Mouse (Mus musculus): Measurements from ENCODE around the gene Nle1. TPM values are rescaled to one million over a fixed set of nuclear protein-coding genes. Genes with fewer than 3 reads are reported as not detected.

Nle1 gene
- polyA plus RNA-seq, 1 experiment from 2014 or later = 13.6 TPM

- peaks cover 10% of the 10 kb centered on the region for H3K27me3 ChIP-seq
- H3K4me1 ChIP-seq (replicated peaks) = peaks cover 31% of the 10 kb centered on the region
- H3K9me3 ChIP-seq (replicated peaks) = no peaks in the 10 kb centered on the region
- peak; percentile 52 for ATAC-seq (ENCODE audit: insufficient read depth)
- H3K27ac ChIP-seq (replicated peaks) = peak overlapping the region; percentile 58
- H3K36me3 ChIP-seq (replicated peaks) = no peaks in the 10 kb centered on the region
- H3K4me3 ChIP-seq (replicated peaks) = peak overlapping the region; percentile 78
- H3K9ac ChIP-seq = peak overlapping the region; percentile 74
- peak overlapping the region; percentile 86 for H3K4me2 ChIP-seq
- 5% methylated on average over 31 of the region's 31 CpGs for WGBS (ENCODE audit: insufficient replicate concordance)
Observed at GRCm38 (mm10) chr11:82889524-82890341, 18.5 kb downstream of the Nle1 start.

DNA sequence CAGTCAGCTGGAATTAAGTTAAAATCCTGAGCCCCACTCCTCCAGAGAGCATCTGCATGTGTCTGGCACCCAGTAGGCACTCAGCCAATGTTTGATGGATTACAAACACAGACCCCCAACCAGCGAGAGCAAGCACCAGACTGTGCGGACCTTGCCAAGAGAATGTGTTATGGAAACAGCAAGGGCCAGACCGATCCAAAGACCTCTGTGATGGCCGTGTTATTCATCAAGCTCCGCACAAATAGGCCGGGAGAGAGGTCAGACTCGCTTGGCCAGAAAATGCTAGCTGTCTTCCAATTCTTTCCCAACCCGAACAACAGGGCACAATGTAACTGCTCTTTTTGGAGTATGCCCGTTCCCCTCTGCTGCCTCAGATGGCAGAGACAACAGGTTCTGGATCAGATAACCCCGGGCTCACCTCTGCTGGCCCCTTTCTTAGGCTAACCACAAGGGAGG, 19.7 kb downstream of the Nle1 start:
- H3K36me3 ChIP-seq (replicated peaks) = no peaks in the 10 kb centered on the region
- no peaks in the 10 kb centered on the region for H3K9me3 ChIP-seq (replicated peaks)
- H3K4me1 ChIP-seq (replicated peaks) = peaks cover 31% of the 10 kb centered on the region
- peaks cover 10% of the 10 kb centered on the region for H3K27me3 ChIP-seq
- H3K4me2 ChIP-seq = peak overlapping the region; percentile 86; the same call in 1 of the 2 replicates
- no peak overlapping the region; the same call in 1 of the 2 replicates for H3K4me3 ChIP-seq (replicated peaks)
- H3K9ac ChIP-seq = no peak overlapping the region
- ATAC-seq (ENCODE audit: insufficient read depth) = no peak
- no peak overlapping the region for H3K27ac ChIP-seq (replicated peaks)
- 58% methylated on average over 10 of the region's 10 CpGs for WGBS (ENCODE audit: insufficient replicate concordance)

GRCm38 (mm10) chr11:82886559-82886958, 21.7 kb downstream of the Nle1 start:
- H3K4me1 ChIP-seq (replicated peaks) = peaks cover 31% of the 10 kb centered on the region
- 70% methylated on average over 3 of the region's 3 CpGs for WGBS (ENCODE audit: insufficient replicate concordance)
- H3K9ac ChIP-seq = no peak overlapping the region
- H3K9me3 ChIP-seq (replicated peaks) = no peaks in the 10 kb centered on the region
- 0 out of 2 replicates have a peak, but pooled peaks cover 11% of the 10 kb centered on the region for H3K36me3 ChIP-seq (replicated peaks)
- no peak for ATAC-seq (ENCODE audit: insufficient read depth)
- no peak overlapping the region for H3K27ac ChIP-seq (replicated peaks)
- no peak overlapping the region for H3K4me2 ChIP-seq
- no peak overlapping the region for H3K4me3 ChIP-seq (replicated peaks)
- H3K27me3 ChIP-seq = peaks cover 2% of the 10 kb centered on the region

GRCm38 (mm10) chr11:82883180-82883579, 25.0 kb downstream of the Nle1 start:
- no peak overlapping the region for H3K9ac ChIP-seq
- 0 out of 2 replicates have a peak, but pooled peaks cover 13% of the 10 kb centered on the region for H3K36me3 ChIP-seq (replicated peaks)
- no peaks in the 10 kb centered on the region for H3K9me3 ChIP-seq (replicated peaks)
- H3K4me1 ChIP-seq (replicated peaks) = peaks cover 10% of the 10 kb centered on the region; the same call in 1 of the 2 replicates
- no peak overlapping the region for H3K4me2 ChIP-seq
- no peaks in the 10 kb centered on the region for H3K27me3 ChIP-seq
- H3K27ac ChIP-seq (replicated peaks) = no peak overlapping the region
- H3K4me3 ChIP-seq (replicated peaks) = no peak overlapping the region
- no peak for ATAC-seq (ENCODE audit: insufficient read depth)
- 79% methylated on average over 8 of the region's 8 CpGs for WGBS (ENCODE audit: insufficient replicate concordance)

DNA sequence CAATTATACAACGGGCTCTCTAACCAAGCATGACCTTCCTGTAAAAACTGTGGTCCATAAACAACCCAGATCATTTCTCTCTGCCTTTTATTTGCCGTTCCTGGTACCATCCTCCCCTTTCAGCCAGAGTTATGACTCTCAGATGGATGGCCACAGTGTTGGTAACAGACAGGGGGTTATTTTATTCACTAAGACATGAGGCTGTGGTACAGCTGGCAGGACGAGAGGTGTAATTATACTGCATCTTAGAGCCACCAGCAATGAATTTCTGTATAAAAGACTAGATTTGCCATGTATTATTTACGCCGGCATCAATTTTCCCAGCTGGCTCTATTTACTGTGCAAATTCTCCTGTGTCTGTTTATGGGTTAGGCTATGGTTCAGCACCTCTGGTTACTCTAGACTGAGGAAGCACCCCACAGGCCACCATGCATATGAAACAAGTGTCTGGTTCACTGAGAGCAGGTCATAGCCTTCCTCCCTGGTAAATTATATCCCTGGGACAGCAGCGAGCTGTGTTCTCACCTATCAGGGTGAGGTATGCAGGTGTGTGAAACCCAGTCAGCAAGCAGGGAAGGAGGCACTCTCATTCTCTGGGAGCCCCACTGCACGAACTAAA, 30.4 kb downstream of the Nle1 start:
- Histone ChIP-seq H3K27ac (replicated peaks) (no peak overlapping the region), H3K36me3 (replicated peaks) (0 out of 2 replicates have a peak, but pooled peaks cover 10% of the 10 kb centered on the region), H3K4me2 (no peak overlapping the region), H3K9me3 (replicated peaks) (no peaks in the 10 kb centered on the region), H3K4me3 (replicated peaks) (no peak overlapping the region), H3K9ac (no peak overlapping the region), H3K27me3 (no peaks in the 10 kb centered on the region), H3K4me1 (replicated peaks) (peaks cover 8% of the 10 kb centered on the region)
- WGBS (ENCODE audit: insufficient replicate concordance) = 74% methylated on average over 7 of the region's 7 CpGs
- no peak for ATAC-seq (ENCODE audit: insufficient read depth)

GRCm38 (mm10) chr11:82875631-82876030, 32.6 kb downstream of the Nle1 start:
- no peak overlapping the region for H3K27ac ChIP-seq (replicated peaks)
- no peak overlapping the region for H3K4me3 ChIP-seq (replicated peaks)
- no peak overlapping the region for H3K4me2 ChIP-seq
- no peak overlapping the region for H3K9ac ChIP-seq
- ATAC-seq (ENCODE audit: insufficient read depth) = no peak
- no peaks in the 10 kb centered on the region for H3K27me3 ChIP-seq
- H3K9me3 ChIP-seq (replicated peaks) = no peaks in the 10 kb centered on the region
- peaks cover 15% of the 10 kb centered on the region for H3K4me1 ChIP-seq (replicated peaks)
- 77% methylated on average over 5 of the region's 5 CpGs for WGBS (ENCODE audit: insufficient replicate concordance)
- H3K36me3 ChIP-seq (replicated peaks) = no peaks in the 10 kb centered on the region

GRCm38 (mm10) chr11:82874924-82875323, 33.3 kb downstream of the Nle1 start:
- WGBS (ENCODE audit: insufficient replicate concordance) = 16% methylated on average over 5 of the region's 5 CpGs
- H3K9me3 ChIP-seq (replicated peaks) = no peaks in the 10 kb centered on the region
- peak overlapping the region; percentile 58 for H3K27ac ChIP-seq (replicated peaks)
- H3K27me3 ChIP-seq = no peaks in the 10 kb centered on the region
- H3K9ac ChIP-seq = no peak overlapping the region; the same call in 1 of the 2 replicates
- H3K36me3 ChIP-seq (replicated peaks) = no peaks in the 10 kb centered on the region
- ATAC-seq (ENCODE audit: insufficient read depth) = no peak
- peaks cover 15% of the 10 kb centered on the region for H3K4me1 ChIP-seq (replicated peaks)
- peak overlapping the region; percentile 32 for H3K4me2 ChIP-seq
- no peak overlapping the region for H3K4me3 ChIP-seq (replicated peaks)

- H3K36me3 ChIP-seq (replicated peaks) = no peaks in the 10 kb centered on the region
- H3K9me3 ChIP-seq (replicated peaks) = no peaks in the 10 kb centered on the region
- H3K27ac ChIP-seq (replicated peaks) = peak within 1 kb of the TSS; percentile 94
- peak within 1 kb of the TSS; percentile 68 for H3K4me2 ChIP-seq
- H3K4me3 ChIP-seq (replicated peaks) = peak within 1 kb of the TSS; percentile 99
- peaks cover 48% of the 10 kb centered on the region for H3K4me1 ChIP-seq (replicated peaks)
- peak; percentile 95 for ATAC-seq (ENCODE audit: insufficient read depth)
- peak within 1 kb of the TSS; percentile 99 for H3K9ac ChIP-seq
- no peaks in the 10 kb centered on the region for H3K27me3 ChIP-seq
- under 1% methylated on average over 43 of the region's 43 CpGs for WGBS (ENCODE audit: insufficient replicate concordance)
Observed at GRCm38 (mm10) chr11:82871031-82871446, 37.2 kb downstream of the Nle1 start, which contains the start of gene Rffl. Rffl (minus strand) TSS chr11:82871210.

GRCm38 (mm10) chr11:82870173-82871030, 37.8 kb downstream of the Nle1 start:
- peaks cover 52% of the 10 kb centered on the region for H3K4me1 ChIP-seq (replicated peaks)

GRCm38 (mm10) chr11:82869506-82870172, 38.6 kb downstream of the Nle1 start:
- no peaks in the 10 kb centered on the region for H3K9me3 ChIP-seq (replicated peaks)
- H3K4me1 ChIP-seq (replicated peaks) = peaks cover 52% of the 10 kb centered on the region
- H3K36me3 ChIP-seq (replicated peaks) = no peaks in the 10 kb centered on the region
- H3K4me3 ChIP-seq (replicated peaks) = peak overlapping the region; percentile 99
- H3K9ac ChIP-seq = peak overlapping the region; percentile 99
- ATAC-seq (ENCODE audit: insufficient read depth) = no peak
- peak overlapping the region; percentile 94 for H3K27ac ChIP-seq (replicated peaks)
- peak overlapping the region; percentile 68 for H3K4me2 ChIP-seq
- WGBS (ENCODE audit: insufficient replicate concordance) = 40% methylated on average over 9 of the region's 9 CpGs
- no peaks in the 10 kb centered on the region for H3K27me3 ChIP-seq

More at GRCm38 (mm10) chr11:82870173-82871030, 37.8 kb downstream of the Nle1 start:
- Histone ChIP-seq H3K4me2 (peak overlapping the region; percentile 68), H3K27me3 (no peaks in the 10 kb centered on the region), H3K4me3 (replicated peaks) (peak overlapping the region; percentile 99), H3K27ac (replicated peaks) (peak overlapping the region; percentile 94), H3K9ac (peak overlapping the region; percentile 99), H3K36me3 (replicated peaks) (no peaks in the 10 kb centered on the region), H3K9me3 (replicated peaks) (no peaks in the 10 kb centered on the region)
- peak; percentile 64 for ATAC-seq (ENCODE audit: insufficient read depth)
- WGBS (ENCODE audit: insufficient replicate concordance) = under 1% methylated on average over 36 of the region's 36 CpGs
